Mouse (Mus musculus) retina, adult 2 months (tissue): ENCODE data around the gene AU040320.
A peak's percentile ranks its signal among the peaks of the same experiment; 100 is the strongest.

ENCODE experiments used
- DNase-seq: peaks from one replicate; pipeline ENCODE4 v3.0.0-alpha.2; 2012; ENCODE audit warnings: low read depth, low spot score

AU040320 gene

DNA sequence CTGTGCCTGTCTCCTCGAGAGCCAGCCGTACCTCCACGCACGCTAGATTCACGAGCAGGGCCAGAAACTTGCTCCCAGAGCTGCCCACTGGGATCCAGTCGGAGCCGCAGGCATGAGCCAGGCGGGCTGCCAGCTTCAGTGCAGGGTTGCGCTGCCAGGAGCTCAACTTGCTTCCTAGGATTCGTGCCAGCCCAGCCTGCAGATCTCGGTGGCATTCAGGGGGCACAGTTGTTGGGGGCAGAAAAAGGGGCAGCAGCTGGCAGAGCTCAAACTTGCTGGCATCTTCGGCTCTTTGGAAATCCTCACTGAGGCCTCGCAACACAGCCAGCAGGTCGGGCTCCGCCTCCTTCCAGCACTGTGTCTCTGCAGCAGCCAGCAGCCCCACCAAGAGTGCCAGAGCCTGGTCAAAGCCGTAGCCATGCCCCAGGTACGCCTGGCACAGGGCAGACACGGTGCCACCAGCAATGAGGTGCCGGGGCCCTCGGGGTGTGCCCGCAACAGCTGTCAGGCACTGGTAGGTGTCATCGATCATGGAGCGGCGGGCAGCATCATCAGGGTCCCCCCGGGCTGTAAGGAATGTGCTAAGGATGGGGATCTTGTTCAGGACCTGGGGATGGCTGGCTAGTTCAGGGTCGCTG lies 3.2 kb upstream of the AU040320 start:
- DNase-seq, result no peak

DNA sequence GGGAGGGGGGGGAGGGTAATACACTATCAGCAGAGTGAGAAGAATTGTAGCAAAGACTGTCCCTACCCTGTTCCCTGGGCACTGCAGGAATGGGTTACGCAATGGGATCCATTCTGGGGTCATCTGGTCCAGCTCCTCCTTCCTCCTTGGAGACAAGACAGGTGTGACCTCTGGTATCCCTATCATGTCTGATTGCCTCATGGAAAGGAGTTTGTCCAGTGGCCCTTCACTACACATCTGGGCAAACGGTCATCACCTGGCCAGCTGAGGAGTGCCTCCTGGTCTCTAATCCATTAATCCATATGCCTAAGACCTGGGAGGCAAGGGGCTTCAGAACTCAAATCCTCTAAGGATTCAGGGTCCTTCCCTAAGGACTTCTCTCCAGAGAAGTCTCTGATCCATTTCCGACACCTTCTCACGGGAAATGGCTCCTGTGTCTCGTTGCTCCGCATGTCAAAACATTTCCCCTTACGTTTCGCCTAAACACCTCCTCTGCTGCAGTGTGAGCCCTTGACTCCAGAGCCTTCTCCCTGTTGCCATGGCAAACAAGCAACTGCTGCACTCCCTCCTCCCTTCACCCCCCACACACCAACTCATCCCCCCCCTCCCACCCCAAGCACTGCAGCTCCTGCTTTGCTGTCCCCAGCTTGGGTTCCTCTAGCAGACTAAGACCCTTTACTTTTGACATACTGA lies 2.3 kb upstream of the AU040320 start:
- no peak for DNase-seq

DNA sequence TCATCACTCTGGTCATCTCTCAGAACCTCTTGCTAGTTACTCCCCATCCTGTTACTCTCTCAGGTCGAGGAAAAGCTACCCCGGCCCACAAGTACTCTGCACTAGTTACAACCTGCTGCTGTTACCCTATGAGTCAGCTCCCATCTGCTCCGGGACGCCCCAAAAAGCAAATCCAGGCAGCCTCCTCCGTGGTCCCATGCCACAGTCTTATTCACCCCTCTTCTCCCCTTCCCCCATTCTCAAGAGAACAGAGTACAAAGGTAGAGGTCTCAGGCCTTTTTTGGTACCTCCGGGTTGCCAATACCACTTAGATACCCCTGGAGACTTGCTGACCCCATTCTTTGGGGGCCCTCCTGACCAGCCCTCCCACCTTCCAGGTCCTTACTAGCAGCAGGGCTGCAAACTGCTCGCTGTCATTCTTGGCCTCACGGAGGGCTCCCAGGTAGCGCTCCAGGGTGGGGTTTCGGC lies 1.8 kb upstream of the AU040320 start:
- no peak for DNase-seq

DNA sequence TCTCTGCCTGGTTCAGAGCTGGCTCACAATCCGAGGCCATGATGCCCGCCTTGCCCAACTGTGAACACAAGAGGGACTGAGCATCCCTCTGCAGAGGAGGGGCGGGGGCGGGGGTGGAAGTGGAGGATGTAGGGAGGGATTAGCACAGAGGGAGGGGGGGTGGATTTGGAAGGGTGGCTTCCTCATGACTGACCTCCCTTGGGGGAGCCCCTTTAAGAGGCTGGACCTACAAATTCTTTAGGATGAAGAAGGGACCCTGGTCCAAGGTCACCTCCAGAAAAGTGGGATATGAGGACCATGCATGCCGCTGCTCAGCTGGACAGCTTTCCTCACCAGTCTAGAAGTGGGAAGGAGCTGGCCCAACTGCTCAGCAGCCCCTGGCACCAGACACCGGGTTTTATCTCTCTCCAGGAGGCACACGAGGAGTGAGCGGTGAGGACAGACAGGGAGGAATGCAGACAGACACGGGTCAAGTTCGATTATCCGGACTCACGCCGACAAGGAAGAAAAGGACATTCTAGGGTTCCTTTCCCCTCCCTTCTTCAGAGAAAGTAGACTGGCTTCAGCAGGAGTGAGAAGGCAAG lies 1.2 kb upstream of the AU040320 start:
- peak; percentile 38 for DNase-seq

- no peak for DNase-seq
These were observed 669 bp upstream of the AU040320 start for GRCm38 (mm10) chr4:126752608-126753141.

DNA sequence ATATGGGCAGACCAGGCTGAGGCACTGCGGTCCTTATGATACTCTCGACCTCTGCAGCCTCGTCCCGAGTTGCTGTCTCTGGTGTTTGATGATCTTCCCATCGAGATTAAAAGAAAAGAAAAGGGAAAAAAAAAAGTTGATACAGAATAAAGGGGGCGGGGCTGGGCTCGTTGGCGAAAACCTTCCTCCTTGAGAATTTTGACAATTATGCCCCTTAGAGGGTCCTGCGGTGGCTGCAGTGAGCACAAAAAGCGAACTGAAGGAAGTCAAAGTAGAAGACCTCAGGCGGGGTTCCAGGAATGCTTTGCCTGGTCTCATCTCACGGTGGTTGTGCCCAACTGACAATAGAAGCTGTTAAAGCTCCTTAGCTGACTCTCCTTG lies 877 bp downstream of the AU040320 start:
- DNase-seq, result no peak

GRCm38 (mm10) chr4:126754736-126755374 lies 1.5 kb downstream of the AU040320 start:
- DNase-seq, result no peak

DNA sequence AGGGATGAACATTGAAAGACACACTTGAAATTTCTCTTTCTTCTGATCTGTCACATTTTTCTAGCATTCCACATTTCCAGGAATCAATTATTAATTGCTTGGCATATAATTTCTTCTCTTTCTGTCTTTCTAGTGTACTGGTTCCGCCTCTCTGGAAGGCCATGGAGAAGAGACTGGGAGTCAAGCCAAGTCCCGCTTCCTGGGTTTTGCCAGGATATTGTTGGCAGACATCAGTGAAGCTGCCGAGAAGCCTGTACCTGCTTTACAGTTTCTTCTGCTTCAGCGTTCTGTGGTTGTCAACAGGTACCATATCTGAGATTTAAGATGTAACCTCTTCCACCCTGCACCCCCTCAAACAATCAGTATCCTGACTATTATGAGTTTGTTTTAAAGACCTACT lies 3.4 kb downstream of the AU040320 start:
- no peak for DNase-seq

GRCm38 (mm10) chr4:126758299-126758698 lies 5.0 kb downstream of the AU040320 start:
- no peak for DNase-seq

DNA sequence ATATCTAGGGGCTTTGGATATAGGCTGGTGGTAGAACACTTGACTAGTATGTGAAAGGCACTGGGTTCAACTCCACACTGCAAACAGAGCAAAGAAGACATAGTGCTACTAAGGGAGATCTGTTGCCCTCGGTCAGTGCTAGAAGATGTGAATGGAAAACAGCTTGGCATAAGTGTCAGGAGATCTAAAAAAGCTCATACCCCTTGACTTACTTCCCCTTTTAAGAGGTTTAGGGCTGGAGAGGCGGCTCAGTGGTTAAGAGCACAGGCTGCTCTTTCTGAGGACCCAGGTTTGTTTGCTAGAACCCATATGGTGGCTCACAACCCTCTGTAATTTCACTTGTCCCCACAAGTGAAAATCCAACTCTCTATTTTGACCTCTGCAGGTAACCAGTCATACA lies 6.1 kb downstream of the AU040320 start:
- no peak for DNase-seq

- no peak for DNase-seq
These were observed 9.4 kb downstream of the AU040320 start for GRCm38 (mm10) chr4:126762586-126763359.

GRCm38 (mm10) chr4:126763483-126763882 lies 10.1 kb downstream of the AU040320 start:
- no peak for DNase-seq

DNA sequence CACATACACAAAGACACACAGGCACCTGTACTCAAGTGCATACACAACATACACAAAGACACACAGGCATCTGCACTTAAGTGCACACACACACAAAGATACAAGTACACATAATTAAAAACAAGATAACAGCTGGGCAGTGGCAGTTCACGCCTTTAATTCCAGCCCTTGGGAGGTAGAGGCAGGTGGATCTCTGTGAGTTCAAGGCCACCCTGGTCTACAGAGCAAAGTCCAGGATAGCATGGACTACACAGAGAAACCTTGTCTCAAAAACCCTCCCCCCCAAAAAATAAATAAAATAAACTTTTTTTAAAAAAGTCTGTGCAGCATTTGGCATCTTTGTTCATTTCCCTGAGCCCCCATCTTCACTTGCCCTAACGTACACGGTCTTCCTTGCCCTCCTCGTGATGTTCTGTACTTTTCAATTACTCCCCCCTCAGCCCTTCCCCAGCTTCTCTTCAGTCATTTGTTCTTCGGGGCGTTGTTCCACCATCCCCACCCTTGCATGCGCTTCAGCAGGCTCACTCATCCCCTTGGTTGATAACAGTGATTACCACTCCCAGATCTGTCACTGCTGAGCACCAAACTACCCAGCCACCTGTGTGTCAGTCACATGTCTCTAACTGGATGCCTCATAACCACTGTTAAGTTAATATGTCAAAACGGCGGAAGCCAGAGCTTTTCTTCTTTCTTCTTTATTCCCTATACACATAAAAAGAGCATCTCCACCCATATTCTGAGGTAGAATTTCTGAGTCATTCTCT lies 16.6 kb downstream of the AU040320 start:
- no peak for DNase-seq

- no peak for DNase-seq
These were observed 17.5 kb downstream of the AU040320 start for GRCm38 (mm10) chr4:126770831-126771230.

- no peak for DNase-seq
These were observed 20.5 kb downstream of the AU040320 start for GRCm38 (mm10) chr4:126773871-126774270.

DNA sequence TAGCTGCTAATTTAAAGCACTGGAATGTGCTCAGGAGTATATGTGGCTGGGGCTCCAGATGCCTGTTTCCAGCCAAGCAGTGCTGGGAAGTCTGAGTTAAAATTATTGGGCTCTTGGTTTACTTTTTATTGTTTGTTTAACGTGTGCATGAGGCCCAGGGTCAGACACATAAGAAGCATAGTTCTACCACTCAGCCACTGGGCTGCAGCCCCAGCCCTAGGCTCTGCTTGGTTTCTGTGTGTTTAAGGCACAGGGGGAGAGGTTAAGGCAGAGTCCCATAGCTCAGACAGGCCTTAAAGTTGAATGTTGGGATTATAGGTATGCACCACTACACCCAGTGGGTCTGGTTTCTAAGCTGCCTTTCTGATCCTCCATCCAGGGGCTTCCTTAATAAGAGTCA lies 21.8 kb downstream of the AU040320 start:
- DNase-seq, result no peak

DNA sequence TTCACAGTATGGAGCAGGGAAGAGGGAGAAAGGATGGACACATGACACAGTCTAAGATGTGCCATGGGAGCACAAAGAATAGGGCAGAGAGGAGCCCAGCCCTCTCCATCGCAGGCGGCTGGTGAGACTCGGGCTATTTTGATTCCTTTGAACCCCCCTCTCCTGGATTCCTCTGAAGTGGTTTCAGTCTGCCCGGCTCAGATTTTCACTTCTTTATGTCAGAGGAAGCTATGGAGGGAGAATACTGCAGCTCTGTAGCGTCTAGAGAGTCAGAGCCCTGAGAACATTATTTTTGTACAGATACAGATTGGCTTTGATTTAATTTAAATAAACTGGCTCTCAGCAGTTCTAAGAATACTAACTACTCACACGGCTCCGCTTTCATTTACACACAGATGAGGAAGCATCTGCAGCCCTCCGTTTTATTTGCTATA lies 25.8 kb downstream of the AU040320 start:
- no peak for DNase-seq

GRCm38 (mm10) chr4:126779826-126780775 lies 26.8 kb downstream of the AU040320 start:
- DNase-seq, result no peak

DNA sequence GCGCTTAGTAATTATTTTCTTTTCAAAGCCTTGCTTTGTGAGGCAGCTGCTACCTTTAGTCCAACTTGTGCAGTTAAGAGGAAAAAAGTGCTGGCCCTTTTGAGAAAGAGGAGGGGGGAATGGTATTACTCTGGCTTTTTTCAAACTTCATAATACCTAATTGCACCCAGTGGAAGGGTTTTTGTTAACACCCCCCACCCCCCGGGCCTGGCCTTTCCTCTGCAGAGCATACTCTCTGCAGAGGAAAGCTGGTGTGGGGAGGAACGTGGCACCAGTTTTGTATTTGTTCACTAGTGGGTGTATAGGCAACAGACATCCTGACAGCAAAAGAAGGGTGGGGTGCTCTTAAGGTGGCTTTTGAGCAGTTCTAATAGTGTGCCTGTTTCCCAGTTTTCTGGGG lies 28.5 kb downstream of the AU040320 start:
- DNase-seq, result no peak

DNA sequence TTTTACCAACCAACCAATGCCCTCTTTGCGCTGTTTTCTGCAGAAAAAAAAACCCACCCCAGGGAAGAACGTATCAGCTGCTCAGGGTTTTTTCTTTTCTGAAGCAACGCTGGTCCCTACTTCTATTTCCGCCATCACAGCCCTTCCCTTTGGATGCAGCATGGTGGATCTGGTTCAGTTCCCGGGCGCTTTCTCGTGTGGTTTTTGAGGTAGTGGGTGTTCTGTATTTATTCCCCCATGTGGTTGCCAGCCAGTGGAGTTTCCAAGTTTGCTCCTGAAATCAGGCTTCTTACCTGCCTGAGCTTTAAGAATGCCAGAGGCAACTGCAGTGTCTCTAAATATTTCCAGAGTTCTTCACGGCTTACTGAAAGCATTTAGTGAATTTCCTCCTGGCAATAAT lies 29.2 kb downstream of the AU040320 start:
- no peak for DNase-seq
